Mouse (Mus musculus) lung, adult 2 months (tissue): ENCODE results near the gene Unc119b.

Experiments used
- CTCF ChIP-seq: fragments of 200-500 bp; IDR thresholded peaks from 2 replicates; pipeline ENCODE4 v1.5.1; 2011; ENCODE audit warnings: mild to moderate bottlenecking, low read length, control low read depth; ENCODE audit not compliant: insufficient read depth
- POLR2A ChIP-seq: fragments of 200-500 bp; IDR thresholded peaks from 2 replicates; pipeline ENCODE4 v1.6.1; 2011; ENCODE audit warnings: low read depth, mild to moderate bottlenecking, control low read depth, low read length, borderline replicate concordance; ENCODE audit errors: extremely low read depth

DNA sequence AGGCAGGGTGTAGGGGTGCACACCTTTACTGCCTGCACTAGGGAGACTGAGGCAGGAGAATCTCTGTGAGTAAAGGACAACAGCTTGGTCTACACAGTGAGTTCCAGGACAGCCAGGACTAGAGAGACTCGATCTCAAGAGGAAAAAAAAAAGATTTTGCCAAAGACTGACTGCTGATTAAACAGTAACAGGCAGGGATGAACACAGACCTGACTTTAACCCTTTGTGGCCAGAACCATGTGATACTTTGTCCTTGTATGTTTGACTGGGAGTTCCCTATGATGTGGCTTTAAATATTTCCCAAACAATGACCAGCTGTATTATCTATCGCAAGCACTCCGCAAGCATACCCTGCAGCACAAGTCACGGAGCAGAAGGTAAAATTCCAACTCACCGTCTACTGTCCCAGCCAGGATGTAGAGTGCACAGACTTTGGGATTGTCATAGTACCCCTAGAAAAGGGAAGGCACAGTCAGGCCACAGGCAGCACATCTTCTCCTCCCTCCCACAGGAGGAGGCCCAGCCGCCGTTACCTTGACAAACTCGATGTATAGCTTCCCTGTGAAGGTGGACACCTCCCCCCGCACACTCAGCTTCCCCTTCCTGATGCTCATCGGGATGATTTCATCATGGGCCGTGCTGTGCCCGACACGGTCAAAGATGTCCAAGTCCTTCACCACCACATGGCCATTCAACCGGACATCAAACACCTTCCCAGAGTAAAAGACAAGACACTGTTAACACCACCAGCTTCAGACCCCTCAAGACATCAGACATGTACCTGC, 15.1 kb upstream of the Unc119b start:
- no peak for TF ChIP-seq CTCF
- no peak for TF ChIP-seq POLR2A
